Mouse (Mus musculus): Measurements from ENCODE around the gene Aar2.

Aar2 gene

GRCm38 (mm10) chr2:156617536-156617935 is 70.2 kb downstream of the Aar2 start:
- no peak for DNase-seq (ENCODE audit: low read depth, low spot score)
